Mouse (Mus musculus): ENCODE data around the gene Rbpjl. TPM values are rescaled to one million over a fixed set of nuclear protein-coding genes. Genes with fewer than 3 reads are reported as not detected.
A peak's percentile ranks its signal among the peaks of the same experiment; 100 is the strongest.

The Rbpjl gene
- not detected in 2 replicates for polyA plus RNA-seq (2016; fragmentation: Nextera tagmentation; extraction: Ambion mirVana)

DNA sequence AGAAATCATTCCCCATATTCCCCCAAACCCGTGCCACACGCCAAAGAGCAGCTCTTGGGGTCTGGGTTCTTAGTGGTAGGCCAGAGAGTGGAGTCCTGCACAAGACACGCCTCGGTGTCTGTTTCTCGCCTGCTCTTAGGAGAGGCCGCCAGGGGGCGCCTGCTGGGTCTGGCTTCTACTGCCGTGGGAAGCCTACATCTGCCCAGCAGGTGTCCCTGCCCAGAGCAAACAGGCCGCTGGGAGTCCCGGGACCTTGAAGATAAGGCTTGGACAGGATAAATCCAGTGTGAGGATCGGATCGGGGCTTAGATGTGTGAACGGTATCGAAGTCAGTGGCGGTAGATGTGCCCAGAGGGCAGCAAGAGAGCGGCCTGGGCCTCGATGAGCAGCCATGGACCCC, at the start of gene Rbpjl:
TSS of gene Rbpjl (plus strand) at position 236 of the 400 bp plus-strand sequence.
- peak; percentile 89 for DNase-seq (ENCODE audit: low spot score)
- WGBS = 3% methylated on average over 17 of the region's 17 CpGs
- H3K27ac ChIP-seq (replicated peaks) = no peak within 1 kb of the TSS
- H3K36me3 ChIP-seq (replicated peaks) = no peaks in the 10 kb centered on the region
- H3K27me3 ChIP-seq (replicated peaks; ENCODE audit: low read depth, poor library complexity, severe bottlenecking) = peaks cover 96% of the 10 kb centered on the region
- H3K4me3 ChIP-seq = peak within 1 kb of the TSS; percentile 55; the same call in 1 of the 2 replicates
- H3K9me3 ChIP-seq = peaks cover 4% of the 10 kb centered on the region
- H3K4me1 ChIP-seq = peaks cover 39% of the 10 kb centered on the region

DNA sequence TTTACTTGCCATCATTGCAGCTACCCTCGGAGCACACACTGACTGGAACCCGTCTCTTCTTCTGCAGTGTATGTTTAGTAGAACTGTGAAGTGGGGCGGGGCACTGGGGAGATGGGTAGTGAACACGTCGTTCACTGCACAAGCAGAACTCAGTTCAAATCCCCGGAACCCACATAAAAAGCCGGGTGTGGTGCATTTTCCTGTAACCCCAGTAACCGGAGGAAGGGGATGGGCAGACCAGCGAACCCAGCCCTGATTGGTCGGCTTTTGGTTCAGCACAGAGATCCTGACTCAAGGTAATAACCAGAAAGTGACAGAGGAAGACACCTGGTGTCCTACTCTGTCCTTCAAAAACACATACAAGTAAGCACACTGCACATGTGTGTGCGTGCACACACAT, 49.6 kb upstream of the Rbpjl start:
- WGBS = 88% methylated on average over 11 of the region's 11 CpGs
- no peak overlapping the region for H3K4me3 ChIP-seq
- H3K27ac ChIP-seq (replicated peaks) = no peak overlapping the region
- DNase-seq (ENCODE audit: low spot score) = no peak
- no peaks in the 10 kb centered on the region for H3K27me3 ChIP-seq (replicated peaks; ENCODE audit: low read depth, poor library complexity, severe bottlenecking)
- no peaks in the 10 kb centered on the region for H3K4me1 ChIP-seq
- H3K9me3 ChIP-seq = no peaks in the 10 kb centered on the region
- H3K36me3 ChIP-seq (replicated peaks) = no peaks in the 10 kb centered on the region

DNA sequence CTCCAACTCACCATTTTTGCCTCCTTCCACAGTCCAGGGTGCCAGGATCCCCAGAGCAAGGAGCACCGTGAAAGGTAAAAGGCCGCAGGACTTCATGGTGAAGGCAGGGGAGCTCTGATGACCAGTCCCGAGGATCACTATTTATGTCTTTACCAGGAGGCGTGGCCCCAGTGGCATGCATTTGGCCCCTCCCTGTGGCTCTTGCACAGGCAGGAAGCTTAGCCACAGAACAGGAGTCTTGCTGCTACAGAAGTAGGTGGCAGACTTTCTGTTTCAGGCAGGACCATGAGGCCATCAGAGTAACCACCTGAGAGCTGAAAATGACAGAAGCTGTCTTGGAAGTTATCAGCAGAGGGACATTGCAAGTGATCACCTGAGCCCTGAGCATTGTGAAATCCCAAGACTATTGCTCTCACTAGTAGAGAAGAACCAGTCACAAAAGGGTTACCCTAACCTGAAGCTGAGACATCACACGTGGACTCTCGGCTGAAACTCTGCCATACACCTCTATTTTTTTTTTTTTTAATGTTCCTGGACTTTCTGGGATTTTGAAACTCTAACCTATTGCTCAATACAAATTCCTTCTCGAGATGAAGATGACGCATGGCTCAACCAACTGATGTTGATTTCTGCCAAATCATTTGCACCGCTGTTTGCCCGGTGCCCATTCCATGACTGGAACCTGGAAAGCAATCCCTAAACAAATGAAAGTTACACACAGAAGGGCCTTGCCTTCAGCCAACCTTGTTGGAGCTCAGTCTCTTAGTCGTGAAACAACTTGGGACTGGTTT, 46.6 kb upstream of the Rbpjl start:
- Histone ChIP-seq H3K27ac (replicated peaks) (no peak overlapping the region), H3K27me3 (replicated peaks; ENCODE audit: low read depth, poor library complexity, severe bottlenecking) (peaks cover 4% of the 10 kb centered on the region), H3K36me3 (replicated peaks) (no peaks in the 10 kb centered on the region), H3K4me1 (0 out of 2 replicates have a peak, but pooled peaks cover 7% of the 10 kb centered on the region), H3K4me3 (no peak overlapping the region), H3K9me3 (no peaks in the 10 kb centered on the region)
- DNase-seq (ENCODE audit: low spot score) = no peak
- 77% methylated on average over 11 of the region's 11 CpGs for WGBS

DNA sequence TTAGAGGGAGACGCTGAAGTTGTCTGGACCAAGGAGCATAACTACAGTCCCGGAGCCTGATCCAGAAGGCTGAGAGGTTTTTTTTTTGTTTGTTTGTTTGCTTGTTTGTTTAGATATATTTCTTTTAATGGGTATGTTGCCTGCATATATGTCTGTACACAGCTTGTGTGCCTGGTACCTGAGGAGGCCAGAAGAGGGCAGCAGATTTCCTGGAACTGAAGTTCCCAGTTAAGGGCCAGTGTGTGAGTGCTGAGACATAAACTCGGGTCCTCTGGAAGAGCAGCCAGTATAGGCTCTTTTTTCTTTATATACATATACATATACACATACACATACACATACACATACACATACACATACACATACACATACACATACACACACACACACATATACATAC, 44.6 kb upstream of the Rbpjl start:
- Histone ChIP-seq H3K27ac (replicated peaks) (no peak overlapping the region), H3K9me3 (no peaks in the 10 kb centered on the region), H3K36me3 (replicated peaks) (no peaks in the 10 kb centered on the region), H3K4me3 (no peak overlapping the region), H3K4me1 (0 out of 2 replicates have a peak, but pooled peaks cover 7% of the 10 kb centered on the region), H3K27me3 (replicated peaks; ENCODE audit: low read depth, poor library complexity, severe bottlenecking) (peaks cover 15% of the 10 kb centered on the region)
- DNase-seq (ENCODE audit: low spot score) = no peak
- 81% methylated on average over 3 of the region's 3 CpGs for WGBS

DNA sequence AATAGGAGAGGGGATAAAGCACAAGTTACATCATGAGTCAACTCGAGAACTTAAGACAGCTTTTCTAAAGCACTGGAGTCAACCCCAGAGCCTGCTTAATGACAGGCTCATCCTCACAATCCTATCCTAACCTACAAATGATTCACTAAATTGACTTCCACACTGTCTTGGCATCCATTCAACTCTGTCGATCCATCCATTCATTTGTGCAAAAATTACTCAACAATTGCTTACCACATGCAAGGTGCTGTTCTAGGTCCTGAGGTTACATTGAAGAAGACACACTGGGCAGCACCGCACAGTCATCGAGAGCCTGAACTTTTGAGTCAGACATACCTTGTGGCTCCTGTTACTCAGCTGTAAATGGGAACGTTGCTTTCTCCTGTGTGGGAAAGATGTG, 43.9 kb upstream of the Rbpjl start:
- H3K36me3 ChIP-seq (replicated peaks) = no peaks in the 10 kb centered on the region
- no peak overlapping the region for H3K27ac ChIP-seq (replicated peaks)
- 0 out of 2 replicates have a peak, but pooled peaks cover 7% of the 10 kb centered on the region for H3K4me1 ChIP-seq
- H3K4me3 ChIP-seq = no peak overlapping the region
- WGBS = 90% methylated on average over 5 of the region's 5 CpGs
- no peaks in the 10 kb centered on the region for H3K9me3 ChIP-seq
- H3K27me3 ChIP-seq (replicated peaks; ENCODE audit: low read depth, poor library complexity, severe bottlenecking) = peaks cover 16% of the 10 kb centered on the region
- DNase-seq (ENCODE audit: low spot score) = no peak

DNA sequence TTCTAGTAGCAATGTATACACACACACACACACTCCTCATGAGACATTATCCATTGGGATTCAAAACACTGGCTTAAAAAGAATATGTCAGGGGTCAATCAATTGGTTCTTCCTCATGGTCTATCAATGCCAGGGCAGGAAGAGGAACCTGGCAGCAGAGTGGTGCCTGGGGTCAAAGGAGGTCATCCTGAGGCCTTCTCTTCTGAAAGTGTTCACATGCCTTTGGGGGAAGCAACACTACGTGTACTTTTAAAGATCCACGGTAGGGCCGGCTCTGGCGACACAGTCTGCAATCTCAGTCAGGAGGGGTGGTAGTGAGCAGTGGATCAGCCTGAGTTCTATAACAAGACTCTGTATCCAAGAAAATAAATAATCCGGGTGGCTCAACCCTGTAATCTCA, 43.3 kb upstream of the Rbpjl start:
- no peak overlapping the region for H3K4me3 ChIP-seq
- no peak overlapping the region for H3K27ac ChIP-seq (replicated peaks)
- no peak for DNase-seq (ENCODE audit: low spot score)
- H3K4me1 ChIP-seq = 0 out of 2 replicates have a peak, but pooled peaks cover 7% of the 10 kb centered on the region
- H3K9me3 ChIP-seq = no peaks in the 10 kb centered on the region
- H3K27me3 ChIP-seq (replicated peaks; ENCODE audit: low read depth, poor library complexity, severe bottlenecking) = peaks cover 16% of the 10 kb centered on the region
- H3K36me3 ChIP-seq (replicated peaks) = no peaks in the 10 kb centered on the region
- 70% methylated on average over 5 of the region's 5 CpGs for WGBS

DNA sequence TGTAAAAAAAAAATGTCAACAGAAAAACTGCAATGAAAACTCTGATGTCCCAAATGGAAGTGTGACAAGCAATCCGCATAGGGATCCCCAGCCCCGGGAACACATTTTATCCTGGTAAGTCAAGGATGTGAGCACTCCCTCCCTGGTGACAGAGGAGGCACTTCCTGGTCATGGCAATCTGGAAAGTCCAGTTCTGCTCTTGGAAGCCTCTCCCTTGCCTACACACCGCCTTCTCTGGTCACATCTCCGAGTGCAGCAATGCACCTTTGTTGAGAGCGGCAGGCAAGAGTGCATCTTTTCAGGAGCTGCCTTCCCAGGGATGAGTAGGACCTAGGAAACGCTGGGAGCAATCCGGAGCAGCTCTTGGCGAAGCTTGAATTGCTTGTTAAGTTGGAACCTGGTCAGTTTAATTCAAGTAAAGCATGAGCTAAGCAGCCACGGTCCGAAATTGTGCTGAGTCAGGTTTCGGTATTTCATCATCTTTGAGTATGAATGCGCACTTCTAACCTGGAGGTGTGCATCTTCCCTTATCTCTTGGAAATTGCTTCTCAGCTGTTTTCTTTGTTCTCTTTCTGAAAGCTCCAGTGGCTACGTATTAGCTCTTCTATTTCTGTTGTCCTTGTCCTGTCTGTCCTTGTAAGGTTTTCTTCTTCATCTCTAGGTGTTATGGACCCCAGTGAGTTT, 41.8 kb upstream of the Rbpjl start:
- H3K27ac ChIP-seq (replicated peaks) = no peak overlapping the region
- no peaks in the 10 kb centered on the region for H3K36me3 ChIP-seq (replicated peaks)
- WGBS = 39% methylated on average over 13 of the region's 13 CpGs
- no peaks in the 10 kb centered on the region for H3K9me3 ChIP-seq
- DNase-seq (ENCODE audit: low spot score) = no peak
- no peak overlapping the region for H3K4me3 ChIP-seq
- 0 out of 2 replicates have a peak, but pooled peaks cover 7% of the 10 kb centered on the region for H3K4me1 ChIP-seq
- H3K27me3 ChIP-seq (replicated peaks; ENCODE audit: low read depth, poor library complexity, severe bottlenecking) = peaks cover 16% of the 10 kb centered on the region

DNA sequence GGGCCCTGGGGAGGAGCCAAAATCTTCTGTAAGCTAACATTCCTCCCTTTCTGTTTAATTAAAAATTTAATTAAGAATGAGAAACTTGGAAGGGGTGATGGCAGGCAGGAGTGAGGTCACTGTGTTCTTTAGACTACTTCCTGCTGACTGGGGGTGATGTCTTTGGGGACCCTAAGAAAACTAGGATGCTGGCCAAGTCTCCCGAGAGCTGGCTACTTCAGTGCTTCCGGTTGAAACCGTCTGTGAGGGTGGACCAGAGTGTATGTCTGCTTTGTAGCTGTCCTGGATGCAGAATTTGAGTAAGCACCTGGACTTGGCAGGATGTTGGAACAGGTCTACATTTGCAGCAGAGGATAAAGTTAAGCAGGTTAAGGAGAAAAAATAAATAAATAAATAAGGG, 36.0 kb upstream of the Rbpjl start:
- Histone ChIP-seq H3K4me3 (no peak overlapping the region), H3K36me3 (replicated peaks) (no peaks in the 10 kb centered on the region), H3K9me3 (no peaks in the 10 kb centered on the region), H3K4me1 (no peaks in the 10 kb centered on the region), H3K27me3 (replicated peaks; ENCODE audit: low read depth, poor library complexity, severe bottlenecking) (peaks cover 10% of the 10 kb centered on the region), H3K27ac (replicated peaks) (no peak overlapping the region)
- DNase-seq (ENCODE audit: low spot score) = no peak
- WGBS = 71% methylated on average over 3 of the region's 3 CpGs

DNA sequence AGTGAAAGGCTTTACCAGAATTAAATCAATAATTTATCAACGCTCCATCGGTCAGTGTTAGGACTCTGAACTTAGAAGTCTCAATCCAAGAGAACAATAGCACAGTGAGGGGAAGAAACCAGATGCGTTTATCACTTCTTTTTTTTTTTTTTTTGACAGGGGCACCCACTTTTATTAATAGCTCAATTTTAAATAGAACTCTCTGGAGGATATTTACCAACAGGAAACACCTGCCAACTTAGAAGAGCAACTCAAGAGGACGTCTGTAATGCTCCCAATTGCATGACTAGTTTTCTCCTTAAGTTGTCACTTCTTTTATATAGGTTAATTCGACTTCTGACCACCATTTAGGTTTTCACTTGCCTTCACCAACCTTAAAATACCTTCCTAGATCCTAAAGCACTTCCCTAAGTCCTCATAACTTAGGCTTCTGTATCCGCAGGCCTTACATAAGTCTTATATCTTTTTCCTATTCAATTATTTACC, 34.3 kb upstream of the Rbpjl start:
- Histone ChIP-seq H3K36me3 (replicated peaks) (no peaks in the 10 kb centered on the region), H3K4me1 (no peaks in the 10 kb centered on the region), H3K9me3 (no peaks in the 10 kb centered on the region), H3K4me3 (no peak overlapping the region), H3K27ac (replicated peaks) (no peak overlapping the region), H3K27me3 (replicated peaks; ENCODE audit: low read depth, poor library complexity, severe bottlenecking) (no peaks in the 10 kb centered on the region)
- no peak for DNase-seq (ENCODE audit: low spot score)
- WGBS = 86% methylated on average over 6 of the region's 6 CpGs

DNA sequence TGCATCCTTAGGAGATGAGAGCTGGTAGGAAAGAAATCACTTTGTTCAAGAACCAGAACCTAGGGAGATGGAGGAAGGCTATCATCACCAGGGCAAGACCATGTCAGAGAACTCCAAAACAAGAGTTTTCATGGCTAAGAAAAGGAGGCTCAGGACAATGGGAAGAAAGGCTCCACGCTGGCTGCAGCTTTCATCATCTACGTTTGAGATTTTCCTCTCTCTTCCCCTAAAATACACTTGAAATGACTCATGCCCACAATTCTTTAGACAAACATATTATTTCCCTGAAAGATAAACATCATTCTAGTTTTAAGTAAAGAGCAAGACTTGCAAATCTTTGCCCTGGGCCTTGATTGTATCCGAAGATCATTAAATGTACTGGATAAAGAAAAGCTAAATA, 31.6 kb upstream of the Rbpjl start:
- no peaks in the 10 kb centered on the region for H3K27me3 ChIP-seq (replicated peaks; ENCODE audit: low read depth, poor library complexity, severe bottlenecking)
- H3K36me3 ChIP-seq (replicated peaks) = no peaks in the 10 kb centered on the region
- no peak overlapping the region for H3K27ac ChIP-seq (replicated peaks)
- no peaks in the 10 kb centered on the region for H3K9me3 ChIP-seq
- DNase-seq (ENCODE audit: low spot score) = no peak
- H3K4me1 ChIP-seq = no peaks in the 10 kb centered on the region
- 86% methylated on average over 3 of the region's 3 CpGs for WGBS
- H3K4me3 ChIP-seq = no peak overlapping the region

DNA sequence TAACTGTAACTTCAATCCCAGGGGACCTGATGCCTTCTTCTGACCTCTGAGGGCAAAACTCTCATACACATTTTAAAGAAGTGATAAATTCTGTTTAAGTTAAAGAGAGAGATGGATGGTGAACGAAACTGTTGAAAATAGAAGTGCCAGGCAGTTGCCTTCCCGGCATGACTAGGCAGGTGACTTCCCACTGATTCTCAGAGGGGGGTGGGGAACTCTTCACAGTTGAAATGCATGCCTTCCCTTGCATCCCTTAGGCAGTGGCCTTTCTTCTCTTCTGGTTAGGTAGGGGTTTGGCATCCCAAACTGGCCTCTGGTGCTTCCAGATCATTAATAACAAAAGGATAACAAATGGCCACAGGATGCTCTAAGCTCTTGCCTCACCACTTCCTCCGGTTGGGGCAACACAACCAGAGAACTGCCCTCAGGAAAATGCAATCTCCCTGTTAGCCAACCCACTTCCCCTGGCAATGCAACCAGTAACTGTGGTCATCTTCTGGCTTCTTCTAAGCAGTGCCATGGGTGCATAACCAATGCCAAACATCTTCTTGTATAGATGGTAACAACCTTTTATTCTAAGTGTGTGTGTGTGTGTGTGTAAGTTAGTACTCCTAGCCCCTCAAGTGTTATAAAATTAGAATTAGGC, 30.4 kb upstream of the Rbpjl start:
- Histone ChIP-seq H3K9me3 (no peaks in the 10 kb centered on the region), H3K36me3 (replicated peaks) (no peaks in the 10 kb centered on the region), H3K27ac (replicated peaks) (no peak overlapping the region), H3K27me3 (replicated peaks; ENCODE audit: low read depth, poor library complexity, severe bottlenecking) (no peaks in the 10 kb centered on the region), H3K4me1 (no peaks in the 10 kb centered on the region), H3K4me3 (no peak overlapping the region)
- no peak for DNase-seq (ENCODE audit: low spot score)
- 35% methylated on average over 3 of the region's 3 CpGs for WGBS

DNA sequence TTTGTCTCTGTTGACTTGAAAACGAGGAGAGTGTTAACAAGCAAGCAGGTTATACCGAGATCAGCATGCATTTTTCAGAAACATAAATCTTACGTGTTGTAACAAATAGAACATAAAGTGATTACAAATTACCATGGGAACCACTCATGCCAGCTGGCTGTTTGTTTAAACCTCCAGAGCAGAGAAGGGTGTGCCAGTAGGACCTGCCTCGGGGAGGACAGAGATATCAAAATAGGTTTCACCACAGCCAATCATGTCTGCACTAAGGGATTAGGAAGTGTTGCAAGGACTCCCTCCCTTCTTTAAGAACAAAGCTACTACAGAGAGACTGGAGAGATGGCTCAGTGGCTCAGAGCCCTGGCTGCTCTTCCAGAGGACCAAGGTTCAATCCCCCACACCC, 29.8 kb upstream of the Rbpjl start:
- 71% methylated on average over 4 of the region's 4 CpGs for WGBS
- no peaks in the 10 kb centered on the region for H3K9me3 ChIP-seq

More for the DNA sequence above, 29.8 kb upstream of the Rbpjl start:
- H3K4me3 ChIP-seq = no peak overlapping the region
- H3K4me1 ChIP-seq = no peaks in the 10 kb centered on the region
- H3K27ac ChIP-seq (replicated peaks) = no peak overlapping the region
- H3K27me3 ChIP-seq (replicated peaks; ENCODE audit: low read depth, poor library complexity, severe bottlenecking) = no peaks in the 10 kb centered on the region
- no peaks in the 10 kb centered on the region for H3K36me3 ChIP-seq (replicated peaks)
- no peak for DNase-seq (ENCODE audit: low spot score)
